Mouse (Mus musculus) small intestine, adult 2 months (tissue): ENCODE results near the gene Ugt1a6b. TPM values are rescaled to one million over a fixed set of nuclear protein-coding genes. Genes with fewer than 3 reads are reported as not detected.

Source experiments
- H3K27ac ChIP-seq: fragments of 200-500 bp; 2 replicates; pipeline ENCODE4 v1.5.1; 2012; ENCODE audit warnings: low read depth, low read length, control low read depth, inconsistent platforms; ENCODE audit not compliant: insufficient read depth
- H3K27me3 ChIP-seq: fragments of 200-500 bp; 2 replicates; pipeline ENCODE4 v1.6.1; 2012; ENCODE audit warnings: mild to moderate bottlenecking, moderate library complexity, low read length, inconsistent platforms; ENCODE audit not compliant: control insufficient read depth, insufficient read depth
- H3K36me3 ChIP-seq: fragments of 200-500 bp; 2 replicates; pipeline ENCODE4 v1.6.1; 2012; ENCODE audit warnings: mild to moderate bottlenecking, low read length, control low read depth, inconsistent platforms; ENCODE audit not compliant: control insufficient read depth, insufficient read depth
- H3K4me1 ChIP-seq: fragments of 200-500 bp; 2 replicates; pipeline ENCODE4 v1.6.1; 2012; ENCODE audit warnings: low read length, inconsistent platforms, mixed read lengths; ENCODE audit not compliant: control insufficient read depth, insufficient read depth, insufficient read length
- H3K4me3 ChIP-seq: fragments of 200-500 bp; 2 replicates; pipeline ENCODE4 v1.5.1; 2012; ENCODE audit warnings: low read depth, mild to moderate bottlenecking, control low read depth, inconsistent platforms, low read length, moderate library complexity
- CTCF ChIP-seq: fragments of 200-500 bp; IDR thresholded peaks from 2 replicates; pipeline ENCODE4 v1.5.1; 2012; ENCODE audit warnings: low read depth, mild to moderate bottlenecking, control low read depth, inconsistent platforms, low read length, moderate library complexity, mixed read lengths; ENCODE audit not compliant: insufficient replicate concordance, insufficient read length; ENCODE audit errors: extremely low read depth
- POLR2A ChIP-seq: fragments of 200-500 bp; IDR thresholded peaks from 2 replicates; pipeline ENCODE4 v1.6.1; 2012; ENCODE audit warnings: low read depth, mild to moderate bottlenecking, control low read depth, inconsistent platforms, low read length, moderate library complexity
- WGBS: fragments of 180-500 bp; shearing (Covaris S2); methylation state at CpG from one replicate; pipeline ENCODE4 v1.1.7; 2018; 5-methylcytosine and 5-hydroxymethylcytosine counted together
- polyA plus RNA-seq: library from polyadenylated mRNA; depleted of rRNA; stranded (reverse); fragments of >200 nt; gene quantifications from 2 replicates; pipeline ENCODE4 v1.2.3, GENCODE M21; 2012

The Ugt1a6b gene
- polyA plus RNA-seq, 1 experiment = 2.7 TPM

DNA sequence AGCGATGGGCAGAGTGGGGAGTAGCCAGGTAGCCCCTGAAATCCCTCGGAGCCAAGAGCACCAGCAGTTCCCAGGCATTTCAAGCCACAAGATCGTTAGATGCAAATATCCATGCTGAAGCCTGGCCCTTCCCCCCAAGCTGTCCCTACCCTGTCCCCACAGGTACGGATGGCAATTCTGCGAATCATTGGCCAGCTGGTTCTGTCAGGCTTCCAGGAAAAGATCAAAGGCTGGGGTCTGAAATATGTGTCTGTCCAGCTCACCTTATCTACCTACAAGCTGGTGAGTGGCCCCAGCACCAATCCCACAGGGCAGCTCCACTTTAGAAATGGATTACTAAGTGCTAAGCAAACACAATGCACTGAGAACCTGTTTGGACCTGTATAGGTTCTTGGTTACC is 134.3 kb downstream of the Ugt1a6b start:
- TF ChIP-seq CTCF (no peak), POLR2A (no peak)
- Histone ChIP-seq H3K4me1 (no peaks in the 10 kb centered on the region), H3K36me3 (no peaks in the 10 kb centered on the region), H3K27me3 (no peaks in the 10 kb centered on the region), H3K27ac (no peak overlapping the region), H3K4me3 (no peak overlapping the region)
- WGBS = 56% methylated on average over 5 of the region's 5 CpGs

DNA sequence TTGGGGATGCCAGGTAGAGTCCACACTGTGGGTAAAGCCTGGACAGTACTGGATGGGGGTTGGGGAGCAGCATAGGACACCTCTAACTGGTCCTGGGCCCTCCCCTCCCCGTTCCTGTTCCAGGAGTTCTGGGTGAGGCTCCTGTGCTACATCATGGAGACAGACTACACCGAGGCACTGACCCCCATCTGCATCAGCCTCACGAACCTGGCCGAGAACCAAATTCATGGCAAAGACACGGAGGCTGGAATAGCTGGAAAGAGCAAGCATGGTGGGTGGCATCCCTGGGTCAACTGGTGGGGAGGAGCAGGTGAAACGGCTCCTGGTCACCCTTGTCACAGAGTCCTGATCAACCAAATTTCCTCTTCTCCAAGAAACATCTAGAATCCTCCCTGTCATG is 135.7 kb downstream of the Ugt1a6b start:
- Histone ChIP-seq H3K27me3 (no peaks in the 10 kb centered on the region), H3K36me3 (no peaks in the 10 kb centered on the region), H3K4me3 (no peak overlapping the region), H3K27ac (no peak overlapping the region), H3K4me1 (no peaks in the 10 kb centered on the region)
- no peak for TF ChIP-seq CTCF
- TF ChIP-seq POLR2A = no peak
- WGBS = 77% methylated on average over 6 of the region's 6 CpGs

DNA sequence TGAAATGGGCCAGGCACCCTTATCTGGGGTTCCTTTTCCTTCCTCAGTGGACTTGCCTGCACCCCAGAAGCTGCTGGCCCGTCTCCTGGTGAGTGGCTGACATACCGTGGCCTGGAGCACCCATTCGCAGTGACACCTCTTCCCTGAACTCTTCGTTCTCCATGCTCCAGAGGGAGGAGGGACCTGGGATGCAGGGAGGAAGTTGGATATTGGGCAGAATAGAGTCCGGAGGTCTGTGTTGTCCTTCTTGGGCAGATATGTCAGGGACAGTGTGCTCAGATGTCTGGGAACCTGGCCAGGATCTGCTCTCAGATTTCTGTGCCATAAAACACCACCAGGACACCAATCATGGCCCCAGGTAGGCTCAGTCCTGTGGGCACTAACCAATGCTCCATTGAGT is 137.0 kb downstream of the Ugt1a6b start:
- no peaks in the 10 kb centered on the region for H3K27me3 ChIP-seq
- H3K36me3 ChIP-seq = no peaks in the 10 kb centered on the region
- H3K4me3 ChIP-seq = no peak overlapping the region
- TF ChIP-seq POLR2A (no peak), CTCF (no peak)
- no peak overlapping the region for H3K27ac ChIP-seq
- H3K4me1 ChIP-seq = no peaks in the 10 kb centered on the region
- 66% methylated on average over 5 of the region's 5 CpGs for WGBS

DNA sequence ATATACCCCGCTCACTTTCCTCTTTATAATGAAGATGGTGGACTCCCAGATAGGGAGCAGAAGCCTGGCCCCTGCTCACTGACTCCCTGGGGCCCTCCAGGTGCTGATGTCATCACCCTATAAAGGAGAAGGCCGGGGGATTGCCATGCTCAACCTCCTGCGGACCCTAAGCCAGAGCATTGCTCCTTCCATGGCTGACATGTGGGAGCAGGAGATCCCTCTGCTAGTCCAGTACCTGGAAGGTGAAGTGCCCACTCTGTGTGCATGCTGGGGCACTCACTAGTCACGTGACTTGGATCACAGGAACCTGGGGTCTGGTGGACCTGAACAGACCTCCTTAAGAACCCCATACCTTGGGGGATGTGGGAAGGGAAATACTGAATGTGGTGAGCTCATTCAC is 137.5 kb downstream of the Ugt1a6b start:
- Histone ChIP-seq H3K27me3 (no peaks in the 10 kb centered on the region), H3K4me1 (no peaks in the 10 kb centered on the region), H3K4me3 (no peak overlapping the region), H3K27ac (no peak overlapping the region), H3K36me3 (no peaks in the 10 kb centered on the region)
- WGBS = 76% methylated on average over 4 of the region's 4 CpGs
- TF ChIP-seq CTCF = no peak
- TF ChIP-seq POLR2A = no peak

- Histone ChIP-seq H3K27ac (no peak overlapping the region), H3K27me3 (no peaks in the 10 kb centered on the region), H3K36me3 (no peaks in the 10 kb centered on the region), H3K4me3 (no peak overlapping the region), H3K4me1 (peaks cover 3% of the 10 kb centered on the region; the same call in 1 of the 2 replicates)
- TF ChIP-seq POLR2A (no peak), CTCF (no peak)
- WGBS = 66% methylated on average over 5 of the region's 5 CpGs
Observed at GRCm38 (mm10) chr1:88243861-88244260, 140.8 kb downstream of the Ugt1a6b start.

DNA sequence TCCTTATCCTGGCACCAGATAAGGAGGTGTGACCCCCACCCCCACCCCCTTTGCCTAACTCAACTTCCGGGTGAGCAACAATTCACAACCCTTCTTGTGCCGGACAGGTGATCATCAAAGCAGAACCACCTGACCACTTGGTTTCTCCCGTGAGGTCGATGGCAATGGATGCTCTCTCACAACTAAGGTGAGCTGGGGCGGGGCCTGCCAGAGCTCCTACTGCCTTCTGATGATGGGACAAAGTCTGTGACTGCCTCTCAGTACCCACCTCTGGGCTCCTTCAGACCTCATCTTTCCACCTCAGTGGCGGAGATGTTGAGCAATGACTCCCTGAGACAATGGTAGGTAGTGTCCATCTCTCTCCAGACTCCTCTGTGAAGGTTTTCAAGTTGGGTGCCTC is 142.8 kb downstream of the Ugt1a6b start:
- H3K36me3 ChIP-seq = no peaks in the 10 kb centered on the region
- WGBS = 71% methylated on average over 6 of the region's 6 CpGs
- TF ChIP-seq POLR2A (no peak), CTCF (no peak)
- H3K4me3 ChIP-seq = no peak overlapping the region
- no peak overlapping the region for H3K27ac ChIP-seq
- peaks cover 3% of the 10 kb centered on the region; the same call in 1 of the 2 replicates for H3K4me1 ChIP-seq
- H3K27me3 ChIP-seq = no peaks in the 10 kb centered on the region

DNA sequence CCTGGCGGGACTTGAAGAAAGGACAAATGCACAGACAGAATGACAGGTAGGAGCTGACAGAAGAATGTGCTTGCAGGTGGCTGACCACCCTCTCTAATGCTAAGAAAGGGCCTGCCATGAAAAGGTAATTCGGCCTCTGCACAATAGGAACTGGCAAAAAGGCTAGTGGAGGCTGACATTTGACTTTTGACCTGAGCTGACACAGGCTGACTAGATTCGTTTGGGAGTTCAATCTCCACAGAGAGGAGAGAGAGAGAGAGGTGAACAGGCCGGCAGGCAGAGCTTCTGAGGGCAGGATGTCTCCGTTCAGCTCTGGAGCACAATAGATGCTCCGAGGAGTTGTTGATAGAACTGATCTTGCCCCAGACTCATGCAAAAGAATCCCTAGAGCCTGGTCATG is 143.3 kb downstream of the Ugt1a6b start:
- H3K27me3 ChIP-seq = no peaks in the 10 kb centered on the region
- 42% methylated on average over 6 of the region's 6 CpGs for WGBS

DNA sequence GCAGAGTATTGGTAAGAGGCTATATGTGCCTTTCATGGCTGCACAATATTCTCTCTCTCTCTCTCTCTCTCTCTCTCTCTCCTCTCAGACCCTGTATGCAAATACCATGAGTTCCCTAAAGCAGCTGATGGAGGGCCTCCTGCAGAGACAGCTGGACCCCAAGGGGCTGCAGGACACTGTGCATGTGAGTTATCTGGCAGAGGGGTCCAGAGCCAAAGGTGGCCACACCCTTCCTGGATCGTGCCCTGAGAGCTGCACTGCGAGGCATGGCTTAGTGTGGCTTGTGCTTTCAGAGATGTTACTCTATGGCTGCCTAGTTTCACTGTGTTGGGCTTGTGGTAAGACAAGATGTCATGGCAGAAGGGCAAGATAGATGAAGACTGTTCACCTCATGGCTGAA is 144.6 kb downstream of the Ugt1a6b start:
- H3K4me1 ChIP-seq = peaks cover 3% of the 10 kb centered on the region; the same call in 1 of the 2 replicates
- no peaks in the 10 kb centered on the region for H3K36me3 ChIP-seq
- TF ChIP-seq CTCF (no peak), POLR2A (no peak)
- no peaks in the 10 kb centered on the region for H3K27me3 ChIP-seq
- no peak overlapping the region for H3K4me3 ChIP-seq
- no peak overlapping the region for H3K27ac ChIP-seq
- WGBS = 38% methylated on average over 2 of the region's 2 CpGs

More for the DNA sequence above, 143.3 kb downstream of the Ugt1a6b start:
- TF ChIP-seq POLR2A = no peak
- no peak for TF ChIP-seq CTCF
- Histone ChIP-seq H3K36me3 (no peaks in the 10 kb centered on the region), H3K27ac (no peak overlapping the region), H3K4me1 (peaks cover 3% of the 10 kb centered on the region; the same call in 1 of the 2 replicates), H3K4me3 (no peak overlapping the region)
